Mouse (Mus musculus): ENCODE results near the gene Ccdc160.

Ccdc160 gene

GRCm38 (mm10) chrX:52790980-52791593 is at the start of gene Ccdc160:
Ccdc160 (plus strand) TSS chrX:52791200.
- DNase-seq (ENCODE audit: low spot score): peak; percentile 28

DNA sequence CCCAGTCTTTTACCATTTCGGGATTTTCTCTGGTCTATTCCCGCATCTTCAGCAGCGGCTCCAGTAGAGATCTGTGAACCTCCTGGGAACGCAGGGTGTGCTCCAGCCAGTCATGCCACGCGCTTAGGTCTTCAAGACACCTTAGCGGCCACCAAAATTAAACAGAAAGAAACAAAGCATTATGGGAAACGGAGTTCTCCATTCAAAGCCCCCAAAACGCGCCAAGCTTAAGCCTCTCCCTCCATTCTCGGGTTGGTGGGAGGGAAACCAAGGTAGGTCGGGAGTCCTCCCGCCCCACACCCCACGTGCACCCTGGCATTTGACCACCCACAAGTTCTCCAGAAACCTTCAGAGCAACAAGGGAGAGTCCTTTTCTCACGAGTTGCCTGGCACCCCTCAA is 47.2 kb upstream of the Ccdc160 start:
- no peak for DNase-seq (ENCODE audit: low spot score)

DNA sequence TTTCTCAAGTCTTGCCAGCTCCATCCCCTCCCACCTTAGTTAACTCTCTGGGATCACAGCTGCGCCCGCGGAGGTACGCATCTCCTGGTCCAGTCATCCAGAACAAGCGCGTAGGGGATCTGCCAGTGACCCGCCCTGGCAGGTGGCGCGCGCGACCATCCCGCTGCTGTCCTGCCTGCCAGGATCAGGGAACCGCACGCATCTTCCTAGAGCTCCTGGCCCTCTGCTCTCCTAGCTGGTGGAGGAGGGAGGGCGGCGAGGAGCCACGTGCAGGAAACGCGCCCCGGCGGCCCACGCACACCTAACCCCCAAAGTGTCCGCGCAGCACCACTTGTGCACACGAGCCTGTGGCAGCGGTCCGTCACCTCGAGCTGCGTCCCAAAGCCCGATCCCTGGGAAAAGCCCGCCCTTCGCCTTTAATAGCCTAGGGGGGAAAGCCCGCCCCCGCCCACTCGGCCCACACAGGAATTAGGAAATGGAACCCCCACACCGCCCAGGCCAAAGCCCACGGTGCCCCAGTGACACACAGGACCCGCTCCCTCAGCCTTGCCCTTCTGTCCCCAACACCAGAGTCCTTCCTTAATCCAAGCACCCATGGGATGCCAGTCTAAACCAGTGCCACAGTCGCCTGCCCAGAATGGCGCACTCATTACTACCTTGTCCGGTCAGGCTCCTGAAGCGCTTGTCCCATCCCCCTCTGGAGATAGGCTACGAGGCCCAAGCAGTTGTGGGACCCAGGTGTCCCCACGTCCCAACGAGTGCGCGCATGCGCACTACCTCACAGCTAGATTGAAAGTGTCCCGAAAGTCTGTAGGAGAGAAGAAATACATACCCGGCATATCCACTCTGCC is 46.6 kb upstream of the Ccdc160 start:
- DNase-seq (ENCODE audit: low spot score): no peak

DNA sequence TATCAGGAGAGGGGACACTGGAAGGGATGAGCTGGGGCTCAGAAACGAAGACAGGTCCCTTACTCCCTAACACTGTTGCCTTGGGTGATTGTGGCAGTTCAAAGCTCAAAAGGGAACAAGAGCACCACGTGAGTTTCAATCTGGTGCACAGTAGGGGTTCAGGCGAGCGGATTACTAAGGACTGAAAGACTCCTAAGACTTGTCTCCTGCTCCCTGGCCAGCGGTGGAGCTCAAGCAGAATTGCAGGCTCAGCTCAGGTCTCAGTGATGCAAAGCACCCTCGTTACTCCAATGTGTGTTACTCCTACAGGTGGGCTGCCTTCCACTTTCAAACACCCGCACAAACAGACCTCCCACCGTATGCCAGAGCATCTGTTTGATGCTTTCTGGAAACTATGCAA is 45.5 kb upstream of the Ccdc160 start:
- DNase-seq (ENCODE audit: low spot score): no peak

DNA sequence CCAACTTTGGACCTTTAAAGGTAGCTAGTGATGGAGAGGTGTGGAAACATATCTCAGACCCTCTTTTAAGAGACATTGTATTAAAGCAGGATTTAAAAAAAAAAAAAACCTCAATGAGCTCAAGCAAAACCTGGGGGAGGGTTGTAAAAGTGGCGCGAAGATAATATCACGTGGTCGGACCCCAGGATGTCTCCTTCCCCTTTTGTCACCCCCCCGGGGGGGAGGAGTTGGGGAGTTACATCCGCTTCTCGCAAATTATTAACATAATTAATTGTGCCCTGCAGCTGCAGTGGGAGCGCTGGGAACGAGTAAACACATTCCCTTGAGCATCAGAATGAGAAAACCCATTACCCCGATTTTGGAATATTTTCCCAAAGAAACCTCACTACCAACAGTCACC is 45.1 kb upstream of the Ccdc160 start:
- no peak for DNase-seq (ENCODE audit: low spot score)

GRCm38 (mm10) chrX:52746849-52747248 is 44.2 kb upstream of the Ccdc160 start:
- no peak for DNase-seq (ENCODE audit: low spot score)

- no peak for DNase-seq (ENCODE audit: low spot score)
Measured at GRCm38 (mm10) chrX:52753491-52754085, 37.4 kb upstream of the Ccdc160 start.

DNA sequence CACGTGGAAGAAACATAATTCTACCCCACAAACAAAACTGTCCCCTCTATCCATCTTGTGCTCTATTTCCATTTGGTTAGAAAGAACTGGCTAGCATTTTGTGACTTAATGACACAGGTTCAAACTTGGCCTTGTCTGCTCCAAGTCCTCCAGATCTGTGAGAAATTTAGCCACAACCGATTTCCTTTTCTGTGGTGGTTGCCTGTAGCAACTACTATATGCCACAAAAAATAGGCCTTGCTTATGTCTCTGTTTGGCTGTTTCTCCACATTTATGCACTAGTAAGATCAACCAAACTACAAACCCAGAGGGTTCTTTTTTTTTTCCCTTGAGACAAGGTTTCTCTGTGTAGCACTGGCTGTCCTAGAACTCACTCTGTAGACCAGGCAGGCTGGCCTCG is 33.8 kb upstream of the Ccdc160 start:
- no peak for DNase-seq (ENCODE audit: low spot score)

DNA sequence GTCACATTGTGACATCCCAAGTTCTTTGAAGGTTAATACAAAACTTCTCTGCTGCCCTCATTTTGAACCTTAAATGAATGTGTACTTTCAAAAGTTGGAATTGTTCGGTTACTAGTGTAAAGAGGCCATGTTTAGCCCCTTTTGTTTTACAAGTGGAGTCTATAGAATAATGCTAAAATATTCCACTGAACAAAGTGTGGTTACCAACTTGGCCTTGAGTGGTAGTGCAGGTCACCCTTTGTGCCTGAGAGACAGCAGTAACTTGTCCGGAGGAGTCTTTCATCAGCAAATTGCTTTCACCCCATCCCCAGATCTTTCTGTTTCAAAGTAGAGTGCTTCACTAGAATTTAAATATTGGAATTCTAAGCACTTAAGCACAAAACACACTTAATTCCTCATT is 31.8 kb upstream of the Ccdc160 start:
- DNase-seq (ENCODE audit: low spot score): no peak

DNA sequence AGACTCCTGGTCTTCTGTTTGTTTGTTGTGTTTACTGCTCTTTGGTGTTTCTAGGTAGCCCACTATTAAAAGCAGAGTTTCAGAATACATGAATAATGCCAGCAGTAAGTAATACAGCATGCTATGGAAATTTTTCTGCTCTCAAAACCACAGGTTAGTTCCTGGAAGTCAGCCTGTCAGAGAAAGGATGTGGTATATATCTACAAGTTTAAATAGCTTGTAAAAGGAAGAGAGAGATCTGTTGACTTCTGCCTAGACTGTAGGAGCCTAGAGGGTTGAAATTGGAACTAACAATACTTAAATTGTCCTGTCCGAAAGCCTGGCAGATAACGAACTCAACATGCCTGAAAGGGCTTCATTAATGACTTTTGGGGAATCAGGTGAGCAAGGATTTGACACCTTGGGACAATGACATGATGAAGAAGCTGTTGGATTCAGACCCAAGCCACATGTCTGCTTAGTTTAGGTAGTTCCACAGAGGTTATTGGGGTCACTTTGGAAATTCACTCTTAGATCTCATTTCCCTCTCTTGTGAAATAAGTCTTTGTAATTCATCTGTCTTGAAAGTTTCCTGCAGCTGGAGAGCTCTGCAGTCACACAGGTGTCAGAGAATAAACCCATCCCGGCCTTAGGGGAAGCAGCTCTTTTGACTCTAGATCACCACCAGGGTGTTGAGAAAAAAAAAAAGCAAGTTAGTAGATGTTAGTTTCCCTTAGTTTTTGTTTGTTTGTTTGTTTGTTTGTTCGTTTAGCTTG is 30.6 kb upstream of the Ccdc160 start:
- no peak for DNase-seq (ENCODE audit: low spot score)

- no peak for DNase-seq (ENCODE audit: low spot score)
Measured at GRCm38 (mm10) chrX:52762221-52762620, 28.8 kb upstream of the Ccdc160 start.

- peak; percentile 10 for DNase-seq (ENCODE audit: low spot score)
Measured at GRCm38 (mm10) chrX:52775973-52776372, 15.0 kb upstream of the Ccdc160 start.

GRCm38 (mm10) chrX:52777671-52778070 is 13.3 kb upstream of the Ccdc160 start:
- no peak for DNase-seq (ENCODE audit: low spot score)

GRCm38 (mm10) chrX:52783898-52784297 is 7.1 kb upstream of the Ccdc160 start:
- DNase-seq (ENCODE audit: low spot score): no peak

GRCm38 (mm10) chrX:52791944-52792719 is 1.1 kb downstream of the Ccdc160 start:
- DNase-seq (ENCODE audit: low spot score): no peak

GRCm38 (mm10) chrX:52792861-52793260 is 1.9 kb downstream of the Ccdc160 start:
- DNase-seq (ENCODE audit: low spot score): no peak

DNA sequence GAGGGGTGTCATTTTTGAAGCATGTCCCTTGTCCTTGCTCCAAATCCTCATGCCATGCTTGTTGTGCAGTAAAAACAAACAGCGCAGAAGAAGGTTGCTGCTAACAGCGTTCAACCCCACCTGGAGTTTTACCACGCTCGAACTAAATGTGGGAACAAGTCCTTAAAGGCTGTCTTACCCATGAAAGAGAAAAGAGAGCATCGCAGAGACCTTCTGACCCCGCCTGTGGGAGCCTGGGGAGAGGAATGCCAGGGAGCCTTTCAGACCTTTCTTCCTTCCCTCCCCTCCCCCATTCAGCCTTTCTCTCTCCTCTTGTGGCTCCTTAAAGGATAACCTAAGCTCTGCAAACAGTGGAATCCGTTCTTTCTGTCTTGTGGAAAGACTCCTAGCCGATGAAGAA is 4.8 kb downstream of the Ccdc160 start:
- DNase-seq (ENCODE audit: low spot score): no peak

DNA sequence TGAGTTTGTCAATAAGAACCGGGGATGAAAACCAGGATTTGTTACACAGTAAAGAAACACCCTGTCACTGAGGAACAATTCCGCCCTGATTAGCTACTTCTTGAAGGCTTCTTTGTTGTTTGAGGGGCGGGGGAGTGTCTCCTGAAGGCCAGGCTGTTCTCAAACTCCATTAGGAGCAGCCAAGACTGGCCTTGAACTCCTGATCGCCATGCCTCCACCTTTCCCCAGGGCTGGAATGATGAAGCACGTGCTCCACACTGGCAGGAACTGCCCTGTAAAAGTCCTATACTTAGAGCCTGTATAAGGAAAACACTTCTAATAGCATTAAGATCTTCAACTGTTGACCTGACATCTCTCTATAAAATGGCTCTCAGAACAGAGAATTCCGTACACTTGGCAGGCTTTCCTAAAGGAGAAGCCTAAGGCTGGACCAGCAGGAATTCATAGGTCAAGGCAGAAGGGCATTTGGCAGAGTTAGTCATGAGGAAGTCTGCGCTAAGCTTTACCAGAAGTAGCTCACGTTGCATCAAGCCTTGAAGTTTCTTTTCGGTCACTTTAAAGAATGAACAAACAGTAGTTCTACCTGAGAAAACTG is 6.1 kb downstream of the Ccdc160 start:
- no peak for DNase-seq (ENCODE audit: low spot score)

- no peak for DNase-seq (ENCODE audit: low spot score)
Measured at GRCm38 (mm10) chrX:52798255-52798654, 7.3 kb downstream of the Ccdc160 start.

DNA sequence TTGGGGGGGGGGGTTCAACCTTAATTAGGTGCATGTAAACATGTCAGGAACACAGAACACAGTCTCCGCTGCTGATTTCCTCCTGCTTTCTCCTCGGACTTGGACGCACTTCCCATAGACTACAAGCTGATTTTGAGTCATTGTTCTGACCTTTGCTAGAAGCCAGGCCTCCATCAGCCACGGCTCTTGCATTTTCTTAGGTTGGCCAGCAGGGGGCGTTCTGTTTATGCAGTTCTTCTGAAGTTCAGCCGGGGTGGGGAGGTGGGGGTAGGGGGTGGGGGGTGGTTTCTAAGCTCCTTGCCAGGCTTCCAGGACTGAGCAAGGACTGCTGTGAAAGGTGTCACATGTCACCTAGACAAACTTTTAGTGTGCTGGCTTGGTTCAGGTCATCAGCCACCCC is 8.6 kb downstream of the Ccdc160 start:
- DNase-seq (ENCODE audit: low spot score): no peak

DNA sequence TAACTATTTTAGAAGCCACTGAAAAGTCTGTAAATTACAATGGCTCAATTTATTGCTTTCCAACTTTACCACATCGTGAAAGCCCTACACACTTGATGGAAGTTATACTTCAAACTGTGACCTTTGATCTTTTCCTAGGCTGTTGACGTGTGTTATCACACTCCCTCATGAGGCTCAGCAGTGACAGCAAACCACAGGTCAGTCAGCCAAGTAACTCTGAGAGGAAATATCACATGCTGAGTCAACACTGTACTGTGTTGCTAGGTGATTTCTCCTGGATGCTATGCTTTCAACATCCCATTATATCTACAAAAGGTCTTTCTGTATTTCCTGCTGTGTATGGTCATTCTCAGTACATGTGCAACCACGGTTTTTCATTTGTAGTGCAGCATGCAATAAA is 28.3 kb downstream of the Ccdc160 start:
- no peak for DNase-seq (ENCODE audit: low spot score)

Data from urinary bladder, postnatal 25 days (tissue).